ENCODE assay signal across 14 mouse cellular contexts in the genomic region with DNA sequence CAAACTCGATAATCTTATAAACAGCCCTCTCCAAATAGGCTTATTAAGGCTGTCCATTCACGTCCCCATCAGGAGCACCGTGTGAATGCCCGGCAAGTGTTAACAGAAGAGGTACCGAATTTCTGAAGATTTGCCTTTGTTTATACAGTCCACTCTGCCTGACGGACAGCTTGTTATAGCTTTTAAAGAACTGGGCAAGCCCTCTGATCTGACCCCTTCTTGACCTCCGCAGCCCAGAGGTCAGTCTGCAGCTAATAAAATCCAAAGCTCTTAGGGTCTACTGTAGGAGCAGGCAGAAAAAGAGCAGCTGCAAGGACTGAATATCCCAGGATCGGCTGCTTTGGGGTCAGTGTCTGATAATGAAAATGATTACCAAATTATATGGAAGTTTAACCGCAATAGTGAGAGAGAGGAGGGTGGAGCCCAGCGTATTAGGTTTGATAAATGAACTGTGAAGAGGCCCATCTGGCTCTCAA.
DNase-seq lines count a peak whose midpoint lies in the region; ATAC-seq and TF ChIP-seq lines count a peak whose summit lies in the region.
"Had no signal": no experiment of that assay in that cellular context is flagged by ENCODE, and none has a peak within 500 bp of the region (broad histone marks: within the 10 kb centered on the region; RNA-seq: fewer than 3 reads in every experiment).

No protein-coding gene starts in this region.

- peak overlapping the region; percentile 9 for H3K4me2 ChIP-seq in forebrain, embryonic 12.5 days
- H3K4me2 ChIP-seq in forebrain, postnatal 0 days (ENCODE audit: low read depth): no peak overlapping the region
- H3K4me2 ChIP-seq in midbrain, embryonic 15.5 days: no peak overlapping the region
- H3K4me2 ChIP-seq in hindbrain, embryonic 13.5 days: no peak overlapping the region
- H3K4me2 ChIP-seq: embryonic facial prominence, embryonic 13.5 days; limb, embryonic 15.5 days had no signal

- no peak overlapping the region for H3K4me3 ChIP-seq in forebrain, embryonic 12.5 days (replicated peaks)
- H3K4me3 ChIP-seq in forebrain, postnatal 0 days (ENCODE audit: low read depth, low read length): no peak overlapping the region
- peak overlapping the region; percentile 18; the same call in 1 of the 2 replicates for H3K4me3 ChIP-seq in midbrain, embryonic 10.5 days
- H3K4me3 ChIP-seq in midbrain, embryonic 15.5 days: no peak overlapping the region
- H3K4me3 ChIP-seq in hindbrain, embryonic 13.5 days: no peak overlapping the region
- H3K4me3 ChIP-seq: embryonic facial prominence, embryonic 13.5 days; heart, embryonic 10.5 days; limb, embryonic 15.5 days had no signal

- no peaks in the 10 kb centered on the region for H3K36me3 ChIP-seq in forebrain, embryonic 12.5 days (replicated peaks)
- peaks cover 8% of the 10 kb centered on the region for H3K36me3 ChIP-seq in forebrain, postnatal 0 days (ENCODE audit: insufficient read depth)
- H3K36me3 ChIP-seq in midbrain, embryonic 10.5 days: peaks cover 4% of the 10 kb centered on the region; the same call in 1 of the 2 replicates
- H3K36me3 ChIP-seq in midbrain, embryonic 15.5 days (replicated peaks): no peaks in the 10 kb centered on the region
- H3K36me3 ChIP-seq in hindbrain, embryonic 13.5 days: no peaks in the 10 kb centered on the region
- H3K36me3 ChIP-seq: heart, embryonic 10.5 days had no signal

- under 1% methylated on average over 10 of the region's 10 CpGs for whole genome bisulfite sequencing in forebrain, embryonic 12.5 days
- WGBS in forebrain, postnatal 0 days: 14% methylated on average over 10 of the region's 10 CpGs
- WGBS in midbrain, embryonic 10.5 days: 4% methylated on average over 10 of the region's 10 CpGs
- WGBS in midbrain, embryonic 15.5 days: 12% methylated on average over 10 of the region's 10 CpGs
- 5% methylated on average over 10 of the region's 10 CpGs for WGBS in hindbrain, embryonic 13.5 days

- no peak for TF ChIP-seq CTCF in forebrain, postnatal 0 days (IDR thresholded peaks at IDR 0.05; ENCODE audit: low read depth)

- no peak; the same call in 1 of the 2 replicates for ATAC-seq in forebrain, embryonic 12.5 days (ENCODE audit: low FRiP score)
- ATAC-seq in forebrain, postnatal 0 days: no peak
- ATAC-seq in midbrain, embryonic 15.5 days (replicated peaks): no peak
- ATAC-seq in hindbrain, embryonic 13.5 days (ENCODE audit: low FRiP score): no peak

- H3K9me3 ChIP-seq in forebrain, embryonic 12.5 days: no peaks in the 10 kb centered on the region
- no peaks in the 10 kb centered on the region for H3K9me3 ChIP-seq in forebrain, postnatal 0 days (ENCODE audit: low read length)
- no peaks in the 10 kb centered on the region for H3K9me3 ChIP-seq in midbrain, embryonic 10.5 days (replicated peaks)
- no peaks in the 10 kb centered on the region for H3K9me3 ChIP-seq in midbrain, embryonic 15.5 days
- no peaks in the 10 kb centered on the region for H3K9me3 ChIP-seq in hindbrain, embryonic 13.5 days
- H3K9me3 ChIP-seq: embryonic facial prominence, embryonic 13.5 days; heart, embryonic 10.5 days; limb, embryonic 15.5 days had no signal

- no peak overlapping the region for H3K9ac ChIP-seq in forebrain, embryonic 12.5 days
- H3K9ac ChIP-seq in forebrain, postnatal 0 days: no peak overlapping the region
- H3K9ac ChIP-seq in midbrain, embryonic 15.5 days: no peak overlapping the region
- 0 out of 2 replicates have a peak overlapping the region, but pooled peaks have one; percentile 43 for H3K9ac ChIP-seq in hindbrain, embryonic 13.5 days
- H3K9ac ChIP-seq: embryonic facial prominence, embryonic 13.5 days; limb, embryonic 15.5 days had no signal

- H3K4me1 ChIP-seq in forebrain, embryonic 12.5 days: peaks cover 31% of the 10 kb centered on the region
- H3K4me1 ChIP-seq in forebrain, postnatal 0 days (ENCODE audit: insufficient read depth): no peaks in the 10 kb centered on the region
- H3K4me1 ChIP-seq in midbrain, embryonic 10.5 days: peaks cover 52% of the 10 kb centered on the region
- H3K4me1 ChIP-seq in midbrain, embryonic 15.5 days: peaks cover 5% of the 10 kb centered on the region
- H3K4me1 ChIP-seq in hindbrain, embryonic 13.5 days (replicated peaks): peaks cover 33% of the 10 kb centered on the region

- H3K27me3 ChIP-seq in forebrain, embryonic 12.5 days: peaks cover 90% of the 10 kb centered on the region
- H3K27me3 ChIP-seq in forebrain, postnatal 0 days (ENCODE audit: insufficient read depth, low read length): no peaks in the 10 kb centered on the region
- H3K27me3 ChIP-seq in midbrain, embryonic 10.5 days (ENCODE audit: low read depth, poor library complexity, severe bottlenecking): peaks cover 94% of the 10 kb centered on the region
- H3K27me3 ChIP-seq in midbrain, embryonic 15.5 days (replicated peaks): peaks cover 8% of the 10 kb centered on the region
- H3K27me3 ChIP-seq in hindbrain, embryonic 13.5 days: peaks cover 73% of the 10 kb centered on the region

- DNase-seq in forebrain, postnatal 0 days: no peak
- peak; percentile 83 for DNase-seq in midbrain, embryonic 10.5 days (ENCODE audit: low spot score)
- peak; percentile 52 for DNase-seq in retina, postnatal 1 day
- no peak for DNase-seq in right cerebral cortex, postnatal 36 days (ENCODE audit: low spot score in 2 of 2)
- DNase-seq in right cerebral cortex, postnatal 25 days: no peak
- DNase-seq: cerebellum, adult 11-12 months; kidney, postnatal 10 days; thymus, adult 2 months had no signal

- no peak overlapping the region for H3K27ac ChIP-seq in forebrain, embryonic 12.5 days
- no peak overlapping the region for H3K27ac ChIP-seq in forebrain, postnatal 0 days (ENCODE audit: low read depth, low read length)
- H3K27ac ChIP-seq in midbrain, embryonic 10.5 days (replicated peaks): peak overlapping the region; percentile 74
- H3K27ac ChIP-seq in midbrain, embryonic 15.5 days: no peak overlapping the region
- H3K27ac ChIP-seq in hindbrain, embryonic 13.5 days: no peak overlapping the region
- H3K27ac ChIP-seq: embryonic facial prominence, embryonic 13.5 days; heart, embryonic 10.5 days; limb, embryonic 15.5 days had no signal

Comparison
In these comparisons a context has a peak if more than half of its experiments do, and no peak if none do; other contexts are left out.
1. DNase-seq: peak in midbrain, embryonic 10.5 days (single experiment) and retina, postnatal 1 day (single experiment); none in forebrain, postnatal 0 days (single experiment), right cerebral cortex, postnatal 36 days (0 of 2) and right cerebral cortex, postnatal 25 days (single experiment).